Mouse (Mus musculus): Measurements from ENCODE around the gene Trmu. TPM values are rescaled to one million over a fixed set of nuclear protein-coding genes. Genes with fewer than 3 reads are reported as not detected.

Trmu gene
- total RNA-seq, 2 experiments from 2014 or later: 22.7 to 24.2 TPM

GRCm38 (mm10) chr15:85896284-85896683 lies 17.2 kb downstream of the Trmu start:
- DNase-seq: peak; percentile 84 to 85

- no peak for DNase-seq
Measured at GRCm38 (mm10) chr15:85897113-85897512, 18.0 kb downstream of the Trmu start.

GRCm38 (mm10) chr15:85899396-85899795 lies 20.3 kb downstream of the Trmu start:
- DNase-seq: peak in 1 of 2 experiments; percentile 36

- DNase-seq: peak in 1 of 2 experiments; percentile 54
Measured at GRCm38 (mm10) chr15:85900318-85900717, 21.2 kb downstream of the Trmu start.

- peak in 1 of 2 experiments; percentile 70 for DNase-seq
Measured at GRCm38 (mm10) chr15:85900801-85901200, 21.7 kb downstream of the Trmu start.

GRCm38 (mm10) chr15:85902505-85902904 lies 23.4 kb downstream of the Trmu start:
- no peak for DNase-seq

GRCm38 (mm10) chr15:85903826-85904225 lies 24.7 kb downstream of the Trmu start:
- DNase-seq: peak in 1 of 2 experiments; percentile 33

GRCm38 (mm10) chr15:85908660-85909491 lies 29.8 kb downstream of the Trmu start:
- peak; percentile 62 to 75 for DNase-seq

GRCm38 (mm10) chr15:85909492-85909829 lies 30.3 kb downstream of the Trmu start:
- no peak for DNase-seq

- DNase-seq: peak in 1 of 2 experiments; percentile 46
Measured at GRCm38 (mm10) chr15:85909931-85910330, 30.8 kb downstream of the Trmu start.

GRCm38 (mm10) chr15:85913605-85914004 lies 34.5 kb downstream of the Trmu start:
- peak; percentile 76 to 77 for DNase-seq

GRCm38 (mm10) chr15:85919191-85919891 lies 40.2 kb downstream of the Trmu start:
- DNase-seq: peak in 1 of 2 experiments; percentile 28

GRCm38 (mm10) chr15:85919892-85920248 lies 40.8 kb downstream of the Trmu start:
- DNase-seq: no peak

- peak; percentile 55 to 63 for DNase-seq
Measured at GRCm38 (mm10) chr15:85921855-85922254, 42.7 kb downstream of the Trmu start.

- peak; percentile 32 to 62 for DNase-seq
Measured at GRCm38 (mm10) chr15:85928161-85928560, 49.0 kb downstream of the Trmu start.

GRCm38 (mm10) chr15:85935627-85936049 lies 56.5 kb downstream of the Trmu start:
- DNase-seq: peak; percentile 38 to 48

Other genes with a start within 250 kb of the Trmu start
- 10 to 100 TPM; 23.9 to 38.5 TPM for gene Ppara, start 144.3 kb upstream of the Trmu start, total RNA-seq (2021)
- 10 to 100 TPM; 15.3 to 27.0 TPM for gene Cdpf1, start 67.6 kb upstream of the Trmu start, total RNA-seq (2021)
- under 1 TPM; 0.20 to 0.26 TPM for gene Pkdrej, start 57.6 kb upstream of the Trmu start, total RNA-seq (2021)
- gene Ttc38, start 47.0 kb upstream of the Trmu start, total RNA-seq (2021): 10 to 100 TPM; 17.0 to 21.4 TPM
- 1 to 10 TPM; 1.1 to 1.6 TPM for gene Gtse1, start 19.6 kb upstream of the Trmu start, total RNA-seq (2021)
- 1 to 10 TPM; 5.1 to 6.3 TPM for gene Celsr1, start 154.5 kb downstream of the Trmu start, total RNA-seq (2021)
- 10 to 100 TPM; 13.9 to 18.7 TPM for gene Gramd4, start 178.4 kb downstream of the Trmu start, total RNA-seq (2021)

All from adrenal gland, postnatal 36 days (tissue).